Mouse (Mus musculus): ENCODE measurements around the gene Zfp36. TPM values are rescaled to one million over a fixed set of nuclear protein-coding genes. Genes with fewer than 3 reads are reported as not detected.

The Zfp36 gene
- total and polyA plus RNA-seq, 2 experiments from 2014 or later: 13.6 to 19.2 TPM

DNA sequence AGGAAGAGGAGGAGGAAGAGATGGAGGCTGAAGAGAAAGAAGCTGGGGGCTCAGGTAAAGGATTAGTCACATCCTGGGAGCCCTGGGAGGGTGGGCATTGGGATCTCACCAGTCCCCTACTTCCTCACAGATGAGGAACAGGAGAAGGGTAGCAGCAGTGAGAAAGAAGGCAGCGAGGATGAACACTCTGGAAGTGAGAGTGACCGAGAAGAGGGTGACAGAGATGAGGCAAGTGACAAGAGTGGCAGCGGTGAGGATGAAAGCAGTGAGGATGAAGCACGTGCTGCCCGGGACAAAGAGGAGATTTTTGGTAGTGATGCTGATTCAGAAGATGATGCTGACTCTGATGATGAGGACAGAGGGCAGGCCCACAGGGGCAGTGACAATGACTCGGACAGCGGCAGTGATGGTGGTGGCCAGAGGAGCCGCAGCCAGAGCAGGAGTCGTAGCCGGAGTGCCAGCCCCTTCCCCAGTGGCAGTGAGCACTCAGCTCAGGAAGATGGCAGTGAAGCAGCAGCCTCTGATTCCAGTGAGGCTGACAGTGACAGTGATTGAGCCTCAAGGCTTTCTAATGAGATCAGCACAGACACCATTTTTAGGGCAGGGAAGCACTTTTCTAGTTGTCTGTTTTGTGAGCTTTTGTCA lies 18.8 kb upstream of the Zfp36 start:
- Histone ChIP-seq H3K36me3 (replicated peaks; ENCODE audit: control insufficient read depth, insufficient read depth, low read length) (peaks cover 76% of the 10 kb centered on the region), H3K9me3 (replicated peaks; ENCODE audit: control insufficient read depth, low read length) (no peaks in the 10 kb centered on the region), H3K4me3 (ENCODE audit: low read depth, low read length) (no peak overlapping the region), H3K4me1 (ENCODE audit: control insufficient read depth, insufficient read depth) (no peaks in the 10 kb centered on the region), H3K27ac (ENCODE audit: low read depth) (no peak overlapping the region), H3K27me3 (ENCODE audit: control insufficient read depth, insufficient read depth, low read length) (no peaks in the 10 kb centered on the region), H3K9ac (replicated peaks; ENCODE audit: low read depth, low read length) (no peak overlapping the region), H3K4me2 (ENCODE audit: low read depth, low read length) (no peak overlapping the region)
- WGBS: 85% methylated on average over 10 of the region's 10 CpGs
- no peak for DNase-seq (ENCODE audit: low spot score)
- ATAC-seq (ENCODE audit: insufficient read depth, low read depth): no peak
- TF ChIP-seq EP300 (IDR thresholded peaks at IDR 0.05; ENCODE audit: low read depth) (no peak), CTCF (IDR thresholded peaks at IDR 0.05; ENCODE audit: low read depth) (no peak)

DNA sequence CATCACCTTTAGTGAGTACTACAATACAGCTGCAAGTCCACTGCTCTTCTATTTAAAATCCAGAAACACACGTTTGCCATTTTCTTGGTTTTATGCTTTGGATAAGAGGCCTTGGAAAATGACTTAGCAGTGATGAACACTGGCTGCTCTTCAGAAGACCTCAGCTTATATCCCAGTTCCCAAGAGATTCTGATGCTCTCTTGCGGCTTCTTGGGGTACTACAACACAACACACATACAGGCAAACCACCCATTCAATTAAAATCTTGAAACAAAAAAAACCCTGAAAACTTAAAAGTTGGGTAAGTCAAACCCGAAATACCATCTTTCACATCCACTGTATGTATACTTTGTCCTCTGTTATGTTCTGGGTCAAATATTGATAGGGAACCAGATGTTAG lies 17.9 kb upstream of the Zfp36 start:
- 56% methylated on average over 3 of the region's 3 CpGs for WGBS
- no peaks in the 10 kb centered on the region for H3K27me3 ChIP-seq (ENCODE audit: control insufficient read depth, insufficient read depth, low read length)
- peaks cover 5% of the 10 kb centered on the region for H3K4me1 ChIP-seq (ENCODE audit: control insufficient read depth, insufficient read depth)
- H3K27ac ChIP-seq (ENCODE audit: low read depth): no peak overlapping the region
- DNase-seq (ENCODE audit: low spot score) (no peak), ATAC-seq (ENCODE audit: insufficient read depth, low read depth) (no peak)
- no peaks in the 10 kb centered on the region for H3K9me3 ChIP-seq (replicated peaks; ENCODE audit: control insufficient read depth, low read length)
- H3K4me3 ChIP-seq (ENCODE audit: low read depth, low read length): no peak overlapping the region
- TF ChIP-seq CTCF (IDR thresholded peaks at IDR 0.05; ENCODE audit: low read depth) (peak; percentile 50), EP300 (IDR thresholded peaks at IDR 0.05; ENCODE audit: low read depth) (no peak)
- H3K9ac ChIP-seq (replicated peaks; ENCODE audit: low read depth, low read length): no peak overlapping the region
- peaks cover 68% of the 10 kb centered on the region for H3K36me3 ChIP-seq (replicated peaks; ENCODE audit: control insufficient read depth, insufficient read depth, low read length)
- H3K4me2 ChIP-seq (ENCODE audit: low read depth, low read length): no peak overlapping the region

DNA sequence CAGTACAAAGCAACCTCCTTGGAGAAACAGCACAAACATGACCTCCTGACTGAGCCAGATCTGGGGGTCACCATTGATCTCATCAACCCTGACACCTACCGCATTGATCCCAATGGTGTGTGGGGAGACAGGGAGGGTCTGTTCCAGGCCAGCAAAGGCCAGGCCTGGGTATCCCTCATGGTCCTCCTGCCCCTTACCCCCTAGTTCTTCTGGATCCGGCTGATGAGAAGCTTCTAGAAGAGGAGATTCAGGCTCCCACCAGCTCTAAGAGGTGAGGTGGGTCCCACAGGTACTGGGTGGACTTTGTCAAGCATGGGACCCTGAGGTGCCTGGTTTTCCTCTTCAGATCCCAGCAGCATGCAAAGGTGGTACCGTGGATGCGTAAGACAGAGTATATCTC lies 15.4 kb upstream of the Zfp36 start:
- ATAC-seq (ENCODE audit: insufficient read depth, low read depth) (no peak), DNase-seq (ENCODE audit: low spot score) (no peak)
- no peak for TF ChIP-seq CTCF (IDR thresholded peaks at IDR 0.05; ENCODE audit: low read depth)
- no peak for TF ChIP-seq EP300 (IDR thresholded peaks at IDR 0.05; ENCODE audit: low read depth)
- H3K27me3 ChIP-seq (ENCODE audit: control insufficient read depth, insufficient read depth, low read length): no peaks in the 10 kb centered on the region
- no peak overlapping the region for H3K27ac ChIP-seq (ENCODE audit: low read depth)
- peaks cover 12% of the 10 kb centered on the region for H3K4me1 ChIP-seq (ENCODE audit: control insufficient read depth, insufficient read depth)
- no peak overlapping the region for H3K4me3 ChIP-seq (ENCODE audit: low read depth, low read length)
- no peak overlapping the region for H3K9ac ChIP-seq (replicated peaks; ENCODE audit: low read depth, low read length)
- no peaks in the 10 kb centered on the region for H3K9me3 ChIP-seq (replicated peaks; ENCODE audit: control insufficient read depth, low read length)
- peaks cover 48% of the 10 kb centered on the region for H3K36me3 ChIP-seq (replicated peaks; ENCODE audit: control insufficient read depth, insufficient read depth, low read length)
- no peak overlapping the region for H3K4me2 ChIP-seq (ENCODE audit: low read depth, low read length)
- WGBS: 97% methylated on average over 4 of the region's 4 CpGs

DNA sequence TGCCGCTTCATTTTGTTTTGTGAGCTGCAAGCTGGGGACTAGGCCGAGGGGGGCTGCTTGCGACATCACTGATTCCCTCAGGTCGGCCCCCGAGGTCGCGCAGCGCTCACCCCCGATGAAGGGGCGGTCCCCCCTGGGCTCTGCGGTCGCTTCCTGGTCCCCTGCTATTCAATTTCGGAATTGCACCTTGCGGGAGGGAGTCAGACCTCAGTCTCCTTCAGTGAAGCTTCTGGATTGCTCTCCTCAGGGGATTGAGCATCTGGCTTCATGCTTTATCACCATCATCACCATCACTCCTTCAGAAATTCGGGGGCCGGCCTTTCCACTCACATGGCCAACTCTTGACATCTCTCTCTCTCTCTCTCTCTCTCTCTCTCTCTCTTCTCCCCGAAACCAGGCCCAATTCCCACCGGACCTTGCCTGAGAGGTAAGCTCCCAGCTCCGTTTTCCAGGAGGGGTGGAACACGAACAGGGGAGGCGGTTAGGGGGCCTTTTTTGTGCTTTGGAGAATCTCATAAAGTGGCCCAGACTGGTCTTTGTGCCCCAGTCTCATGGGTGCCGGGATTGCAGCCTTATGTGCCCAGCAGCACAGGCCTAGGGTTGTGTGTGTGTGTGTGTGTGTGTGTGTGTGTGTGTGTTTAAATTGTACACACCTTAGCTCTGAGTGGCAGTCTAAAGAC lies 13.4 kb upstream of the Zfp36 start:
- no peaks in the 10 kb centered on the region for H3K27me3 ChIP-seq (ENCODE audit: control insufficient read depth, insufficient read depth, low read length)
- no peak for DNase-seq (ENCODE audit: low spot score)

DNA sequence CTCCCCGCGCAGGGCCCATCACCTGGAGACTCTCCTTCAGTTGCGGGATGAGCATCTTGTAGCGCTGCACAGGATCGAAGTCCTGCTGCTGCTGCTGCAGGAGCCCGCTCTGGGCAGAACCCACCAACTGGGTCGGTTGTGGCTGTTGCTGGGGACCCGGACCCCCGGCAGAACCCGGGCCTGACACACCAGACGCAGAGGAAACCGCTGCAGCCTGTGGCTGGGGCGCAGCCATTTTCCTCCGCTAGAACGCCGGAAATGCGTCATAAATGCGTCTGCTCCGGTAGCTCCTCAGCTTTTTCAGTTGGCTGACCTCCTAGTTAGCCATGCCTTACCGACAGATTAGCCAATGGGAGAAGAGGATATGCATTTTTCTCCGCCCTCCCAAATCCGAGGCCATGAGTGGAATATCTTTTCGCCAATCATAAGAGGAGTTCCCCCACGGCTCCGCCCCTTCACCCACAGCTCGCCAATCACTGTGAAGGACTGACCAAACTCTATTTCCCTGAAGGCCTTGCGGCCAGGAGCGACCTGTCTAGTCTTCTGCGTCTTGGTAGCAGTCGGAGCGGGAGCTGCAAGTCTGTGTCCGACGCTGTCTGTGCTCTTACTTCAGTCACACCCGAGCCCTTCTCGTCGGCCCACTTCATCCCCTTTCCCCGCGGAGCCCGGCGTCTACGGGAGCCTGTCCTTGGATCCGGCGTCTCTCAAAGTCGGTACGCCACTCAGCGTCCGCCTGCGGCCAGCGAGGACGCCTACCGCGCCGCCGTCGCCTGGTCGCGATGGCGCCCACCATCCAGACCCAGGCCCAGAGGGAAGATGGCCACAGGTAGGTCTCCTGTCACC lies 12.6 kb upstream of the Zfp36 start, which contains the start of the genes Med29 and Paf1:
Gene Med29 (minus strand): TSS at position 280 of the 843 bp plus-strand sequence.
Gene Paf1 (plus strand): TSS at position 523 of the 843 bp plus-strand sequence.
- DNase-seq (ENCODE audit: low spot score) (peak; percentile 99), ATAC-seq (ENCODE audit: insufficient read depth, low read depth) (peak; percentile 97)
- Histone ChIP-seq H3K4me1 (ENCODE audit: control insufficient read depth, insufficient read depth) (peaks cover 12% of the 10 kb centered on the region), H3K4me2 (ENCODE audit: low read depth, low read length) (peak within 1 kb of the TSS; percentile 91), H3K9me3 (replicated peaks; ENCODE audit: control insufficient read depth, low read length) (no peaks in the 10 kb centered on the region), H3K9ac (replicated peaks; ENCODE audit: low read depth, low read length) (peak within 1 kb of the TSS; percentile 87), H3K27me3 (ENCODE audit: control insufficient read depth, insufficient read depth, low read length) (no peaks in the 10 kb centered on the region), H3K27ac (ENCODE audit: low read depth) (peak within 1 kb of the TSS; percentile 79), H3K4me3 (ENCODE audit: low read depth, low read length) (peak within 1 kb of the TSS; percentile 80), H3K36me3 (replicated peaks; ENCODE audit: control insufficient read depth, insufficient read depth, low read length) (peaks cover 52% of the 10 kb centered on the region)
- TF ChIP-seq EP300 (IDR thresholded peaks at IDR 0.05; ENCODE audit: low read depth): no peak
- no peak for TF ChIP-seq CTCF (IDR thresholded peaks at IDR 0.05; ENCODE audit: low read depth)
- under 1% methylated on average over 58 of the region's 58 CpGs for WGBS

More for the DNA sequence above, 13.4 kb upstream of the Zfp36 start:
- H3K4me3 ChIP-seq (ENCODE audit: low read depth, low read length): peak overlapping the region; percentile 80
- H3K36me3 ChIP-seq (replicated peaks; ENCODE audit: control insufficient read depth, insufficient read depth, low read length): peaks cover 56% of the 10 kb centered on the region
- ATAC-seq (ENCODE audit: insufficient read depth, low read depth): no peak
- H3K4me2 ChIP-seq (ENCODE audit: low read depth, low read length): peak overlapping the region; percentile 84
- peak overlapping the region; percentile 77 for H3K9ac ChIP-seq (replicated peaks; ENCODE audit: low read depth, low read length)
- peak overlapping the region; percentile 79 for H3K27ac ChIP-seq (ENCODE audit: low read depth)
- peaks cover 12% of the 10 kb centered on the region for H3K4me1 ChIP-seq (ENCODE audit: control insufficient read depth, insufficient read depth)
- 3% methylated on average over 22 of the region's 22 CpGs for WGBS
- TF ChIP-seq EP300 (IDR thresholded peaks at IDR 0.05; ENCODE audit: low read depth) (no peak), CTCF (IDR thresholded peaks at IDR 0.05; ENCODE audit: low read depth) (no peak)
- no peaks in the 10 kb centered on the region for H3K9me3 ChIP-seq (replicated peaks; ENCODE audit: control insufficient read depth, low read length)

Measured in heart, postnatal 0 days (tissue).